Mouse (Mus musculus) kidney, postnatal 25 days (tissue): Measurements from ENCODE around the gene Itfg2.
A peak's percentile ranks its signal among the peaks of the same experiment; 100 is the strongest.
"Not testable (repeated sequence)": the region's sequence is repeated elsewhere in the genome, so short reads cannot be mapped to it uniquely, and the experiment has no call there.

Source experiments
- DNase-seq, 2 experiments: peaks; one replicate each; pipeline ENCODE4 v3.0.0; 2021; ENCODE audit warnings: mixed read lengths in 2 of 2

Itfg2 gene

GRCm38 (mm10) chr6:128380594-128381167 is 44.0 kb downstream of the Itfg2 start:
- DNase-seq, result not testable (repeated sequence)

- DNase-seq, result no peak
These were observed 45.1 kb downstream of the Itfg2 start for GRCm38 (mm10) chr6:128379636-128380035.

GRCm38 (mm10) chr6:128376371-128377085 is 48.2 kb downstream of the Itfg2 start:
- DNase-seq, result no peak

GRCm38 (mm10) chr6:128375192-128375591 is 49.5 kb downstream of the Itfg2 start, which contains the start of the genes Tex52 and Gm44596:
Gene Tex52, plus strand, starts transcription at chr6:128375456.
Gene Gm44596, plus strand, starts transcription at chr6:128375503.
- DNase-seq, result peak; percentile 33 to 56

GRCm38 (mm10) chr6:128370040-128370439 is 54.7 kb downstream of the Itfg2 start:
- no peak for DNase-seq

GRCm38 (mm10) chr6:128366466-128366865 is 58.3 kb downstream of the Itfg2 start:
- no peak for DNase-seq

GRCm38 (mm10) chr6:128364721-128365120 is 60.0 kb downstream of the Itfg2 start:
- DNase-seq, result no peak

GRCm38 (mm10) chr6:128363007-128363825 is 61.5 kb downstream of the Itfg2 start:
- DNase-seq, result no peak

GRCm38 (mm10) chr6:128362381-128363006 is 62.2 kb downstream of the Itfg2 start, which contains the start of the genes Rhno1 and Foxm1:
Gene Rhno1, minus strand, starts transcription at chr6:128362911.
Gene Foxm1, plus strand, starts transcription at chr6:128362967.
- peak; percentile 88 to 94 for DNase-seq

GRCm38 (mm10) chr6:128361901-128362300 is 62.8 kb downstream of the Itfg2 start:
- no peak for DNase-seq
